Mouse (Mus musculus): ENCODE measurements around the gene Ddx46.

- TF ChIP-seq POU5F1 (IDR thresholded peaks at IDR 0.05; ENCODE audit: borderline replicate concordance, low read length) (no peak), CTCF (conservative IDR thresholded peaks at IDR 0.05; ENCODE audit: low read length) (no peak)
These were observed 22.8 kb upstream of the Ddx46 start for GRCm38 (mm10) chr13:55611996-55612395.
